Mouse (Mus musculus) small intestine, adult 2 months (tissue): Measurements from ENCODE around the gene Tbc1d8.

Experiments used
- CTCF ChIP-seq: fragments of 200-500 bp; IDR thresholded peaks from 2 replicates; pipeline ENCODE4 v1.5.1; 2012; ENCODE audit warnings: low read depth, mild to moderate bottlenecking, control low read depth, inconsistent platforms, low read length, moderate library complexity, mixed read lengths; ENCODE audit not compliant: insufficient replicate concordance, insufficient read length; ENCODE audit errors: extremely low read depth
- POLR2A ChIP-seq: fragments of 200-500 bp; IDR thresholded peaks from 2 replicates; pipeline ENCODE4 v1.6.1; 2012; ENCODE audit warnings: low read depth, mild to moderate bottlenecking, control low read depth, inconsistent platforms, low read length, moderate library complexity

DNA sequence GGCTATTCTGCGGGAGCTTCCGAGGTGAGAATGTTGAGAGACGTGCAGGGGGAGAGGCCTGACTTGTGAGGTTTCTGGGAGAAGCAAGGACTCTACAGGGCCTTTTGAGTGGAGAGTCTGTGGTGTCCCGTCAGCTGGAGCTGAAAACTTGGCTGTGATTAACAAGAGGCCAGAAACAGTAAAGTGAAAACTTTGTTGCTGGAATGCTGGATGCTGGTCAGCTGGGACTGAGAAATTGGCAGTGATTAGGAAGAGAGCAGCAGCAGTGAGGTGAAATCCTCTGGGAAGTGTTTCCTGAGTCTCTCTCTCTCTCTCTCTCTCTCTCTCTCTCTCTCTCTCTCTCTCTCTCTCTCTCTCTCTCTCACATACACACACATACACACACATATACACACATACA is 136.7 kb downstream of the Tbc1d8 start:
- TF ChIP-seq CTCF (no peak), POLR2A (no peak)
